Comparison of ENCODE assay signal across 8 mouse cellular contexts in genomic region chrX:74023188-74024049, GRCm38 (mm10). TPM values are rescaled to one million over a fixed set of nuclear protein-coding genes. Genes with fewer than 3 reads are reported as not detected.
DNase-seq lines count a peak whose midpoint lies in the region; ATAC-seq and TF ChIP-seq lines count a peak whose summit lies in the region.

Irak1 (minus strand) TSS chrX:74023918.

- no peak for TF ChIP-seq EP300 in heart, adult 2 months (IDR thresholded peaks at IDR 0.05; ENCODE audit: insufficient read depth, low read depth, low read length)

- peak within 1 kb of the TSS; percentile 60 for H3K4me3 ChIP-seq in embryonic facial prominence, embryonic 13.5 days
- H3K4me3 ChIP-seq in heart, adult 2 months = peak within 1 kb of the TSS; percentile 67
- peak within 1 kb of the TSS; percentile 71 for H3K4me3 ChIP-seq in kidney, adult 2 months (ENCODE audit: insufficient read depth, low read depth, low read length)
- peak within 1 kb of the TSS; percentile 58 for H3K4me3 ChIP-seq in limb, embryonic 12.5 days (replicated peaks)
- H3K4me3 ChIP-seq in midbrain, embryonic 14.5 days (replicated peaks; ENCODE audit: low read depth, low read length) = peak within 1 kb of the TSS; percentile 54

- WGBS in embryonic facial prominence, embryonic 13.5 days = 20% methylated on average over 65 of the region's 72 CpGs
- WGBS in heart, adult 2 months = 18% methylated on average over 72 of the region's 72 CpGs
- 1% methylated on average over 63 of the region's 72 CpGs for WGBS in kidney, adult 2 months
- WGBS in limb, embryonic 12.5 days = 10% methylated on average over 72 of the region's 72 CpGs
- WGBS in midbrain, embryonic 14.5 days = 22% methylated on average over 61 of the region's 72 CpGs

- intact Hi-C loops in heart, adult 2 months (cut with DNase I) = loop anchor here (2.0 to 5.0 kb wide), 5 partner anchors 56 to 389 kb away; partner anchors contain the start of genes Flna and Hcfc1

- peaks cover 28% of the 10 kb centered on the region for H3K27me3 ChIP-seq in embryonic facial prominence, embryonic 13.5 days
- H3K27me3 ChIP-seq in heart, adult 2 months (ENCODE audit: control insufficient read depth, insufficient read depth, low read length) = no peaks in the 10 kb centered on the region
- H3K27me3 ChIP-seq in kidney, adult 2 months (replicated peaks; ENCODE audit: control insufficient read depth, insufficient read depth, low read length) = no peaks in the 10 kb centered on the region
- peaks cover 36% of the 10 kb centered on the region for H3K27me3 ChIP-seq in limb, embryonic 12.5 days
- H3K27me3 ChIP-seq in midbrain, embryonic 14.5 days (ENCODE audit: control insufficient read depth, insufficient read depth, low read length) = no peaks in the 10 kb centered on the region

- H3K4me2 ChIP-seq in embryonic facial prominence, embryonic 13.5 days = peak within 1 kb of the TSS; percentile 65
- peak within 1 kb of the TSS; percentile 64 for H3K4me2 ChIP-seq in limb, embryonic 12.5 days
- H3K4me2 ChIP-seq in midbrain, embryonic 14.5 days (ENCODE audit: low read length) = peak within 1 kb of the TSS; percentile 60

- peak within 1 kb of the TSS; percentile 77 for H3K27ac ChIP-seq in embryonic facial prominence, embryonic 13.5 days
- H3K27ac ChIP-seq in heart, adult 2 months = peak within 1 kb of the TSS; percentile 90
- H3K27ac ChIP-seq in kidney, adult 2 months (ENCODE audit: insufficient read depth, low read depth, low read length) = peak within 1 kb of the TSS; percentile 62
- H3K27ac ChIP-seq in limb, embryonic 12.5 days = peak within 1 kb of the TSS; percentile 75
- peak within 1 kb of the TSS; percentile 86 for H3K27ac ChIP-seq in midbrain, embryonic 14.5 days (replicated peaks; ENCODE audit: low read depth, low read length)

- H3K36me3 ChIP-seq in embryonic facial prominence, embryonic 13.5 days = 0 out of 2 replicates have a peak, but pooled peaks cover 11% of the 10 kb centered on the region
- H3K36me3 ChIP-seq in heart, adult 2 months (ENCODE audit: control insufficient read depth, insufficient read depth, low read length) = no peaks in the 10 kb centered on the region
- no peaks in the 10 kb centered on the region for H3K36me3 ChIP-seq in kidney, adult 2 months (ENCODE audit: control insufficient read depth, insufficient read depth, low read length)
- H3K36me3 ChIP-seq in limb, embryonic 12.5 days = peaks cover 29% of the 10 kb centered on the region
- H3K36me3 ChIP-seq in midbrain, embryonic 14.5 days (ENCODE audit: control insufficient read depth, insufficient read depth, low read length) = 0 out of 2 replicates have a peak, but pooled peaks cover 5% of the 10 kb centered on the region

- H3K9me3 ChIP-seq in embryonic facial prominence, embryonic 13.5 days = no peaks in the 10 kb centered on the region
- no peaks in the 10 kb centered on the region for H3K9me3 ChIP-seq in limb, embryonic 12.5 days
- H3K9me3 ChIP-seq in midbrain, embryonic 14.5 days (ENCODE audit: control insufficient read depth, low read length) = no peaks in the 10 kb centered on the region

- H3K9ac ChIP-seq in embryonic facial prominence, embryonic 13.5 days = peak within 1 kb of the TSS; percentile 86
- H3K9ac ChIP-seq in heart, adult 2 months (ENCODE audit: low read depth, low read length) = peak within 1 kb of the TSS; percentile 98
- peak within 1 kb of the TSS; percentile 76 for H3K9ac ChIP-seq in limb, embryonic 12.5 days (replicated peaks)
- H3K9ac ChIP-seq in midbrain, embryonic 14.5 days (replicated peaks; ENCODE audit: low read length) = peak within 1 kb of the TSS; percentile 70

- peaks cover 7% of the 10 kb centered on the region; the same call in 1 of the 2 replicates for H3K4me1 ChIP-seq in embryonic facial prominence, embryonic 13.5 days
- H3K4me1 ChIP-seq in heart, adult 2 months (ENCODE audit: control insufficient read depth, insufficient read depth, low read length) = peaks cover 2% of the 10 kb centered on the region
- peaks cover 2% of the 10 kb centered on the region; the same call in 1 of the 2 replicates for H3K4me1 ChIP-seq in kidney, adult 2 months (ENCODE audit: control insufficient read depth, insufficient read depth, low read length)
- no peaks in the 10 kb centered on the region; the same call in 1 of the 2 replicates for H3K4me1 ChIP-seq in limb, embryonic 12.5 days (replicated peaks)
- no peaks in the 10 kb centered on the region for H3K4me1 ChIP-seq in midbrain, embryonic 14.5 days (ENCODE audit: control insufficient read depth, insufficient read depth, low read length)

- H3K79me2 ChIP-seq in heart, adult 2 months (replicated peaks; ENCODE audit: control insufficient read depth, insufficient read depth, low read length) = no peaks in the 10 kb centered on the region; the same call in 1 of the 2 replicates

- peak; percentile 80 for DNase-seq in 416B (ENCODE audit: low read depth)
- peak; percentile 56 to 61 for DNase-seq in adrenal gland, postnatal 4 days (ENCODE audit: low spot score in 2 of 2)
- peak; percentile 89 for DNase-seq in heart, adult 2 months
- DNase-seq in kidney, adult 2 months = peak; percentile 80
- DNase-seq in midbrain, embryonic 14.5 days = peak; percentile 86
- peak; percentile 80 for DNase-seq in spleen, adult 12 weeks (ENCODE audit: low spot score)

- peak; percentile 23; the same call in 1 of the 2 replicates for TF ChIP-seq POLR2A in heart, adult 2 months (IDR thresholded peaks at IDR 0.05; ENCODE audit: insufficient read depth, low read depth, low read length)
- TF ChIP-seq POLR2A in kidney, adult 2 months (IDR thresholded peaks at IDR 0.05; ENCODE audit: low read depth, low read length) = no peak

- peak; percentile 74 for TF ChIP-seq CTCF in heart, adult 2 months (IDR thresholded peaks at IDR 0.05)
- TF ChIP-seq CTCF in kidney, adult 2 months (conservative IDR thresholded peaks at IDR 0.05; ENCODE audit: insufficient read depth, insufficient read length, low read depth, low read length) = peak; percentile 61

- peak; percentile 60 for ATAC-seq in embryonic facial prominence, embryonic 13.5 days (ENCODE audit: insufficient number of reproducible peaks, insufficient read depth, low FRiP score, low TSS enrichment, low read depth)
- ATAC-seq in limb, embryonic 12.5 days (ENCODE audit: insufficient number of reproducible peaks, insufficient read depth, low FRiP score, low TSS enrichment, low read depth) = peak; percentile 80
- peak; percentile 86 for ATAC-seq in midbrain, embryonic 14.5 days (ENCODE audit: low FRiP score, low TSS enrichment)

RNA-seq across cellular contexts. Expression of gene Irak1, which starts in this region (rescaled TPM):
- total RNA-seq in adrenal gland, postnatal 4 days (2021) = 100 to 1,000 TPM; 127 to 128 TPM
- polyA plus RNA-seq in embryonic facial prominence, embryonic 13.5 days (2015; fragmentation: Nextera tagmentation; extraction: Ambion mirVana) = 56.5 and 60.4 TPM in 2 replicates
- total RNA-seq in heart, adult 2 months (2021) = 10 to 100 TPM; 56.7 to 58.0 TPM
- polyA plus RNA-seq in heart, adult 2 months (2012; rRNA removed) = 112 and 128 TPM in 2 replicates
- 91.7 and 131 TPM in 2 replicates for polyA plus RNA-seq in kidney, adult 2 months (2012; rRNA removed)
- polyA plus RNA-seq in limb, embryonic 12.5 days (2016; fragmentation: Nextera tagmentation; extraction: Ambion mirVana) = 66.5 and 69.3 TPM in 2 replicates
- 24.5 and 28.6 TPM in 2 replicates for polyA plus RNA-seq in midbrain, embryonic 14.5 days (2014; fragmentation: Nextera tagmentation; extraction: Ambion mirVana)

Comparison
In these comparisons a context has a peak if more than half of its experiments do, and no peak if none do; other contexts are left out.
1. Peak in every context shown above with its lines: DNase-seq, ATAC-seq, H3K4me3 ChIP-seq and H3K27ac ChIP-seq.